Mouse (Mus musculus) stomach, embryonic 14.5 days (tissue): ENCODE measurements around the gene 3100002H09Rik. TPM values are rescaled to one million over a fixed set of nuclear protein-coding genes. Genes with fewer than 3 reads are reported as not detected.

Experiments used
- ATAC-seq: fragments of 200-750 bp; cut with Nextera tagmentation; 2 replicates; pipeline ENCODE4 v1.8.0; 2017; ENCODE audit warnings: low read depth, moderate TSS enrichment; ENCODE audit not compliant: insufficient number of reproducible peaks, insufficient read depth, low FRiP score
- H3K27ac ChIP-seq: fragments of 300-500 bp; sonication (generic); 2 replicates; pipeline ENCODE4 v1.5.1; 2014; ENCODE audit warnings: mild to moderate bottlenecking, low read length, moderate library complexity, mixed read lengths
- H3K27me3 ChIP-seq: fragments of 300-500 bp; sonication (generic); 2 replicates; pipeline ENCODE4 v1.6.1; 2014; ENCODE audit warnings: low read length, control low read depth, mixed read lengths; ENCODE audit not compliant: control insufficient read depth, insufficient read depth
- H3K36me3 ChIP-seq: fragments of 300-500 bp; sonication (generic); 2 replicates; pipeline ENCODE4 v1.6.1; 2014; ENCODE audit warnings: mild to moderate bottlenecking, control low read depth, low read length, moderate library complexity, mixed read lengths; ENCODE audit not compliant: control insufficient read depth, insufficient read depth
- H3K4me1 ChIP-seq: fragments of 300-500 bp; sonication (generic); 2 replicates; pipeline ENCODE4 v1.6.1; 2014; ENCODE audit warnings: low read length, control low read depth, mixed read lengths; ENCODE audit not compliant: control insufficient read depth, insufficient read depth
- H3K4me2 ChIP-seq: fragments of 300-500 bp; sonication (generic); replicated peaks from 2 replicates; pipeline ENCODE4 v1.6.1; 2014; ENCODE audit warnings: low read depth, low read length, control low read depth
- H3K4me3 ChIP-seq: fragments of 300-500 bp; sonication (generic); 2 replicates; pipeline ENCODE4 v1.5.1; 2014; ENCODE audit warnings: low read depth, low read length, control low read depth
- H3K9ac ChIP-seq: fragments of 300-500 bp; sonication (generic); replicated peaks from 2 replicates; pipeline ENCODE4 v1.6.1; 2014; ENCODE audit warnings: low read depth, mild to moderate bottlenecking, control low read depth, low read length, moderate library complexity, mixed read lengths
- H3K9me3 ChIP-seq: fragments of 300-500 bp; sonication (generic); 2 replicates; pipeline ENCODE4 v1.6.1; 2016; ENCODE audit warnings: low read depth, low read length, control low read depth; ENCODE audit not compliant: control insufficient read depth
- WGBS: fragments of 180-500 bp; shearing (Covaris S2); extraction: QIAGEN DNeasy Blood & Tissue Kit; methylation state at CpG from one replicate; pipeline ENCODE4 v1.1.7; 2014; 5-methylcytosine and 5-hydroxymethylcytosine counted together
- polyA plus RNA-seq: library from polyadenylated mRNA; unstranded; fragments of >200 nt; fragmentation: Nextera tagmentation; extraction: Ambion mirVana; gene quantifications from 2 replicates; pipeline ENCODE4 v1.2.1, GENCODE M21; 2014

The 3100002H09Rik gene
- polyA plus RNA-seq, 1 experiment from 2014 or later: 0.29 TPM

DNA sequence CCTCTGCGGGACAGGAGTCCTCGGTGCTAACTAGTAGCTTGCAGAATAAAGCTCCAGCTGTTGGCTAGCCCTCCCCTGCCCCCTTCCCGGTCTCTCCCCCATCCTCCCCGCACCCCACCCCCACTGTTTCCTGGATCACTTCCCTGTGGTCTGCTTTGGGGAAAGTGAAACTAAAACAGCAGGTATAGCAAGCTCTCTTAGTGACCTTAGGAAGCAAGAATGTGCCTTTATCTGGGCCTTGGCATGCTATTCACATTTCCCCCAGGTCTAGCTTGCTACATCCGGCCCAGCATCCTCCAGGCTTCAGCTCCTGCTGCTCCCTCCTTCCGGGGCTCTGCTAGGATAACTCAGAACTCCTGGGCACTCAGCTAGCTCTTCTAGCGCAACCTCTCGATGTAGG lies 36.0 kb upstream of the 3100002H09Rik start:
- H3K27ac ChIP-seq: no peak overlapping the region
- no peaks in the 10 kb centered on the region for H3K27me3 ChIP-seq
- H3K4me1 ChIP-seq: 0 out of 2 replicates have a peak, but pooled peaks cover 7% of the 10 kb centered on the region
- peak overlapping the region; percentile 6; the same call in 1 of the 2 replicates for H3K4me2 ChIP-seq
- H3K9me3 ChIP-seq: no peaks in the 10 kb centered on the region
- no peak overlapping the region for H3K9ac ChIP-seq
- no peak overlapping the region for H3K4me3 ChIP-seq
- no peak for ATAC-seq
- H3K36me3 ChIP-seq: no peaks in the 10 kb centered on the region
- 15% methylated on average over 8 of the region's 8 CpGs for WGBS

DNA sequence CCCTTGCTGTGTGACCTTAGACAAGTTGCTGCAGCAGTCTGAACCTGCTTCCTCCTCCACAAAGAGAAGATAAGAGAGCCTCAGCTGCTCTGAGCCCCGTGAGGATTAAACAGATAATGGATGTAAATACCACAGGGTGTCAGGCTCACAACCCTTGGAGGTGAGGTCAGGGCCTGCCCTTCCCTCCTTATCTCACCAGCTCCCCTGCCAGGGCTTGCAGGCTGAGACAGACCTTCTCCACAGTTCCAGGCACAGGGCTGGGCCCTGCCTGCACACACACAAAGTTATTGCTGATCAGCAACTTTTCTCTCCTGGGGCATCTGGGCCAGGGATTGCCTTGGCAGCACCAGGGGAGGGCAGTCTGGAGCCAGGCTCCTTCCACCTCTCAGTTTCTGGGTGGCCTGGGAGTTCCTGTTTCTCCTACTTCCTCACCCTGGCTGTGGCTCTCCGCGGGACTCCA lies 34.4 kb upstream of the 3100002H09Rik start:
- ATAC-seq: peak; percentile 66; the same call in 1 of the 2 replicates
- no peaks in the 10 kb centered on the region for H3K27me3 ChIP-seq
- WGBS: 10% methylated on average over 3 of the region's 3 CpGs
- no peaks in the 10 kb centered on the region for H3K36me3 ChIP-seq
- H3K4me1 ChIP-seq: 0 out of 2 replicates have a peak, but pooled peaks cover 7% of the 10 kb centered on the region
- H3K27ac ChIP-seq: no peak overlapping the region
- H3K9me3 ChIP-seq: no peaks in the 10 kb centered on the region
- H3K4me2 ChIP-seq: no peak overlapping the region
- H3K9ac ChIP-seq: no peak overlapping the region
- no peak overlapping the region for H3K4me3 ChIP-seq

DNA sequence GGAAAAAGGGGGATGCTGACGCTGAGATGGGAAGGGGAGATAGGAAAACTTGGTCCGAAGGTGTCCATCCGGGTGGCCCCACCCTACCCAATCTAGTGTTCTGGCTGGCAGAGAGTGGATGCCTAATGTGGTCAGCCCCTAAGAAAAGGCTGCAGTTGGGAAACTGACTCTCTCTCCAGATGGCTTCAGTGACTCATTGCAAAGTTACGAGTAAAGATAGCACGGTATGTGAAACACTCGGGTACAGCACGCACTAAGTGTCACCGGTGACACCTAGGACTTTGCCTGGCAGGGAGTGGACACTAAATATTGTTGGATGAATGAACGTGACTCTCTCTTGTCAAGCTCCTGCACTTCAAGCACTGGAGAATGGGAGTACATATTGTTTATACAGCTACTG lies 33.3 kb upstream of the 3100002H09Rik start:
- 0 out of 2 replicates have a peak, but pooled peaks cover 7% of the 10 kb centered on the region for H3K4me1 ChIP-seq
- no peak overlapping the region for H3K9ac ChIP-seq
- H3K4me3 ChIP-seq: no peak overlapping the region
- no peak overlapping the region for H3K27ac ChIP-seq
- no peak overlapping the region for H3K4me2 ChIP-seq
- H3K27me3 ChIP-seq: no peaks in the 10 kb centered on the region
- no peak for ATAC-seq
- WGBS: 84% methylated on average over 9 of the region's 9 CpGs
- H3K36me3 ChIP-seq: no peaks in the 10 kb centered on the region
- no peaks in the 10 kb centered on the region for H3K9me3 ChIP-seq

DNA sequence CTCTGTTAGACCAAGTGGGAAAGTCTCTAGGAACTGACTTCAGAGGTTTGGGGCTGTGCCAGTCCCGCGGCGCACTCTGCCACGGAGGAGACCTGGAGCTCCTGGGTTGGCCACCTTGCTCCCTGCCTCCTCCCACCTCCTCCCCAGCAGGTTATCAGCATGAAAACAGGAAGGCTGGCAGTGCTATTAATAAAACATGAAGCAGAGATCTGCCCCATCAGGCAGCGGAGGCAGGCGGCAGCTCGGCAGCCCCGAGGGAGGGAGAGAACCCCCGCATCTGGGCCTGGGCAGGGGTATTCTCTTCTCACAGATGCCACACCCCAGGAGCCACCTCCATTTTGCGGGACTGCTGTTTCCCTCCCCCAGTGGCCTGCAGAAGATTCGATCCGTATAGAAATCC lies 29.1 kb upstream of the 3100002H09Rik start:
- Histone ChIP-seq H3K27me3 (no peaks in the 10 kb centered on the region), H3K4me3 (no peak overlapping the region), H3K4me1 (no peaks in the 10 kb centered on the region), H3K4me2 (no peak overlapping the region), H3K9ac (no peak overlapping the region), H3K36me3 (no peaks in the 10 kb centered on the region), H3K9me3 (no peaks in the 10 kb centered on the region), H3K27ac (no peak overlapping the region)
- WGBS: 18% methylated on average over 12 of the region's 12 CpGs
- ATAC-seq: no peak

DNA sequence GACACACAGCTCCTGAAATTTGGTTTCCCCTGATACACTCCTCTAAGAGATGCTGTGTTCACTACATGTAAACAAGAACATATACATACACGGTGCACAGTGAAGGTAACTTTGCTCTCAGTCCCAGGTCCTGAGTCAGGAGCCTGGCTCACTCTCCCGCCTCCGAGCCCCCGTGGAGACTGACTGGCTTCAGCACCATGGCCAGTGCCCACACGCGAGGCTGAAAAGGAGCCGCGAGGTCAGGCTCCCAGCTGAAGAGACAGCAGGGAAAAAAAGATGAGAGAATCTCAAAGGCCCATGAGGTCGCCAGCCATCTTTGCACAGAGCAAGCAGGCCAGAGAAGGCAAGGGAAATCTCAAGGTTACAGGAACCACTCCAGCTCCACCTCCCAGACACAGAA lies 22.7 kb upstream of the 3100002H09Rik start:
- H3K9ac ChIP-seq: no peak overlapping the region
- no peak overlapping the region for H3K4me2 ChIP-seq
- H3K36me3 ChIP-seq: no peaks in the 10 kb centered on the region
- no peaks in the 10 kb centered on the region for H3K4me1 ChIP-seq
- H3K9me3 ChIP-seq: no peaks in the 10 kb centered on the region
- no peak overlapping the region for H3K4me3 ChIP-seq
- H3K27ac ChIP-seq: no peak overlapping the region
- H3K27me3 ChIP-seq: no peaks in the 10 kb centered on the region
- 3% methylated on average over 9 of the region's 9 CpGs for WGBS
- no peak for ATAC-seq

DNA sequence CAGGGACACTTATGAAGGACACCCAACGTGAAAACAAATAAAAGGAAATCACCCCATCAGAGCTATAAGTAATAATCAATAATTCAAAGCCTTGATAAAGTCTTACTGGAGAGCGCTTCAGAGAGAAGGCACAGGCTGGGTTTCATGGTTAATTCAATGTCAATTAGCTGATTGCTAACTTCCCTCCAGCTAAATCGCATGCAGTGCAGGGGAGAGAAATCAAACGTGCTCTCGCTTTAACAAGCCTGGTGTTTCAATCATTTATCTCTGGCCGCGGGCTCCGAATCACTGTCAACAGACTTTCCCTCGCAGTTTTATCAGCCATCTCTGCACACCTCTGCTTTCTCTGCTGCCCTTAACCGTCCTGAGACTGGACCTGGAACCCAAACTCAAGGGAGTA lies 22.3 kb upstream of the 3100002H09Rik start:
- no peaks in the 10 kb centered on the region for H3K27me3 ChIP-seq
- no peaks in the 10 kb centered on the region for H3K4me1 ChIP-seq
- no peaks in the 10 kb centered on the region for H3K36me3 ChIP-seq
- H3K4me3 ChIP-seq: no peak overlapping the region
- no peak overlapping the region for H3K9ac ChIP-seq
- 74% methylated on average over 10 of the region's 10 CpGs for WGBS
- H3K4me2 ChIP-seq: no peak overlapping the region
- ATAC-seq: no peak
- H3K9me3 ChIP-seq: no peaks in the 10 kb centered on the region
- H3K27ac ChIP-seq: no peak overlapping the region

DNA sequence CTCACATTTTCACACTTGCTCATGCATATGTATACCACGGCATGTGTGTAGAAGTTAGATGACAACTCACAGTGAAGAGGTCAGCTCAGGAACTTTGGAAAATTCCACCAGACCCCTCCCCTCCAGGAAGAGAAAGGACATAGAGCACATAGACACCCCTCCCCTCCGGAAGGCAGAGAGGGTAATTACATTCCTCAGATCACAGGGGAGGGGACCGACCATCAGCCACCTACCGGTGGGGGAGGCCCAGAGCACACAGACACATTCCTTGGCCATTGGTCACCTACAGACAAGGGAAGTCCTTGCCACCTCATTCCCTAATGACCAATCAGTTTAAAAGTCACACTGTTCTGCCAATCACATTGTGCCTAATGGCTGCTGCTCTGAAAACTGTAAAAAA lies 20.9 kb upstream of the 3100002H09Rik start:
- Histone ChIP-seq H3K27ac (no peak overlapping the region), H3K4me3 (no peak overlapping the region), H3K9me3 (no peaks in the 10 kb centered on the region), H3K27me3 (no peaks in the 10 kb centered on the region), H3K4me1 (no peaks in the 10 kb centered on the region), H3K4me2 (no peak overlapping the region), H3K9ac (no peak overlapping the region), H3K36me3 (no peaks in the 10 kb centered on the region)
- WGBS: 41% methylated on average over 4 of the region's 4 CpGs
- ATAC-seq: no peak

DNA sequence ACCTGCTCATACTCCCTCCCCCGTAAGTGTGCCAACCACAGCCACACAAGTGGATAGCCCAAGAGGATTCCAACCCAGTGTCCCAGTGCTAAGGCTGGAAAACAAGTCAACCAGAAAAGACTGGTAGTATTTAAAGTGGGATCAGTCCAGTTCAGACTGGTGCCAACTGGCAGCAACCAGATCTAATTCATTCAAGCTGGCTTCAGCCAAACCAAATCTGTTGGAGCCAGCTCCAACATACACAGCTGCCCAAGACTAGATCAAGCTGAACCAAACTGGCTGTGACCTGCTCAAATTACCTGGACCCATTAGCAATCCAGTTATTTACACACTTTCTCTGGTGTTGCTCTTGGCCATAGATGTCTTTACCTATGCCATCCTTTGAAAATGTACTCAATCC lies 16.2 kb upstream of the 3100002H09Rik start:
- no peak overlapping the region for H3K4me2 ChIP-seq
- H3K36me3 ChIP-seq: no peaks in the 10 kb centered on the region
- H3K27me3 ChIP-seq: no peaks in the 10 kb centered on the region
- H3K4me1 ChIP-seq: no peaks in the 10 kb centered on the region
- no peak for ATAC-seq
- 70% methylated on average over 1 of the region's 1 CpGs for WGBS
- no peak overlapping the region for H3K4me3 ChIP-seq
- no peaks in the 10 kb centered on the region for H3K9me3 ChIP-seq
- H3K27ac ChIP-seq: no peak overlapping the region
- no peak overlapping the region for H3K9ac ChIP-seq

DNA sequence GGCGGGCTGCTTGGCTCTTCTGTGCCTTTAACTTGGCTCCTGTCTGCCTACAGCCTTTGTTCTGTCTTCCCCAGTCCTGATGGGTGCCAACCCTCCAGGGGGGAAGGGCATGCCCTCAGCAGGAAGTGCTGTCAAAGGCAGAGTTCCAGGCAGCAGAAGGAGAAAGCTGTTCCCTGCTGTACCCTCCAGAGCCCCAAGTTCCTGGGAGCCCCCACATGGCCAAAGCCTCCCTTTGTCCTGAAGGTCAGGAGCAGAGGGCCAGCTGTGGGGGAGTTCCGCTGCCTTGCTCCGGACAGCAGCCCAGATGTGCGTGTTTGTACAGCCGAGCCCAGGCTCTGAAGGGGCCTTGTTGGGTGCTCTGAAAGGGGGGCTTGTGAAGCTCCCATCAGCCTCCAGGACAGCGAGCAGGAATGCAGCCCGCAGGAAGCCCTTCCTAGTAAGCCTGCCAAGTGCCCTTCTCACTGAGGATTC lies 13.5 kb upstream of the 3100002H09Rik start:
- no peaks in the 10 kb centered on the region for H3K36me3 ChIP-seq
- H3K4me1 ChIP-seq: no peaks in the 10 kb centered on the region
- H3K27ac ChIP-seq: no peak overlapping the region
- H3K9me3 ChIP-seq: no peaks in the 10 kb centered on the region
- H3K4me2 ChIP-seq: no peak overlapping the region
- no peaks in the 10 kb centered on the region for H3K27me3 ChIP-seq
- no peak overlapping the region for H3K9ac ChIP-seq
- WGBS: 29% methylated on average over 7 of the region's 7 CpGs
- no peak for ATAC-seq
- H3K4me3 ChIP-seq: no peak overlapping the region
